Mouse (Mus musculus) liver, embryonic 14.5 days (tissue): ENCODE results near the gene Hipk4. TPM values are rescaled to one million over a fixed set of nuclear protein-coding genes. Genes with fewer than 3 reads are reported as not detected.

Experiments
- ATAC-seq: fragments of 200-750 bp; cut with Nextera tagmentation; 2 replicates; pipeline ENCODE4 v1.8.0; 2017; ENCODE audit warnings: moderate number of reproducible peaks, mild to moderate bottlenecking, moderate library complexity; ENCODE audit not compliant: insufficient read depth
- DNase-seq, 3 experiments: peaks; one replicate each; pipeline ENCODE4 v3.0.0-alpha.2; 2012 to 2013; ENCODE audit warnings: low read depth in 3 of 3, low spot score in 3 of 3
- H3K27ac ChIP-seq: fragments of 300-500 bp; sonication (generic); 2 replicates; pipeline ENCODE4 v1.5.1; 2014; ENCODE audit warnings: moderate library complexity, mild to moderate bottlenecking, control low read depth, inconsistent platforms
- H3K27me3 ChIP-seq: fragments of 300-500 bp; sonication (generic); 2 replicates; pipeline ENCODE4 v1.6.1; 2014; ENCODE audit warnings: mild to moderate bottlenecking, low read length, moderate library complexity; ENCODE audit not compliant: control insufficient read depth, insufficient read depth
- H3K36me3 ChIP-seq: fragments of 300-500 bp; sonication (generic); replicated peaks from 2 replicates; pipeline ENCODE4 v1.6.1; 2014; ENCODE audit warnings: low read depth; ENCODE audit not compliant: control insufficient read depth, insufficient read depth
- H3K4me1 ChIP-seq, 2 experiments: fragments of 200-500 bp in 1 of 2; fragments of 300-500 bp in 1 of 2; sonication (generic) in 1 of 2; replicated peaks; 2 replicates each; pipeline ENCODE4 v1.6.1; 2012 to 2014; ENCODE audit warnings: antibody characterized with exemption in 1 of 2, inconsistent platforms in 1 of 2, low read length in 1 of 2; ENCODE audit not compliant: control insufficient read depth in 2 of 2, insufficient read depth in 2 of 2
- H3K4me2 ChIP-seq: fragments of 300-500 bp; sonication (generic); 2 replicates; pipeline ENCODE4 v1.6.1; 2014; ENCODE audit warnings: low read depth, mild to moderate bottlenecking, control low read depth, moderate library complexity
- H3K4me3 ChIP-seq, 2 experiments: fragments of 200-500 bp in 1 of 2; fragments of 300-500 bp in 1 of 2; sonication (generic) in 1 of 2; 2 replicates each; pipeline ENCODE4 v1.5.1; 2012 to 2014; ENCODE audit warnings: low read depth in 2 of 2, low read length in 2 of 2, mild to moderate bottlenecking in 2 of 2, control low read depth in 1 of 2, inconsistent platforms in 1 of 2, moderate library complexity in 1 of 2; ENCODE audit not compliant: insufficient read depth in 1 of 2
- H3K9ac ChIP-seq: fragments of 300-500 bp; sonication (generic); replicated peaks from 2 replicates; pipeline ENCODE4 v1.6.1; 2014; ENCODE audit warnings: mild to moderate bottlenecking, control low read depth, moderate library complexity
- H3K9me3 ChIP-seq: fragments of 300-500 bp; sonication (generic); 2 replicates; pipeline ENCODE4 v1.6.1; 2016; ENCODE audit warnings: low read length, mixed read lengths; ENCODE audit not compliant: control insufficient read depth
- CTCF ChIP-seq: IDR thresholded peaks from 2 replicates; pipeline ENCODE4 v1.5.1; 2016; ENCODE audit warnings: antibody characterized with exemption, low read depth, control low read depth
- EP300 ChIP-seq: IDR thresholded peaks from 2 replicates; pipeline ENCODE4 v1.6.1; 2016; ENCODE audit warnings: antibody characterized with exemption, low read depth
- WGBS: fragments of 180-500 bp; shearing (Covaris S2); extraction: QIAGEN DNeasy Blood & Tissue Kit; methylation state at CpG from one replicate; pipeline ENCODE4 v1.1.7; 2014; ENCODE audit not compliant: insufficient replicate concordance; 5-methylcytosine and 5-hydroxymethylcytosine counted together
- polyA plus RNA-seq, 2 experiments: library from polyadenylated mRNA; depleted of rRNA in 1 of 2; stranded (reverse) in 1 of 2; unstranded in 1 of 2; fragments of >200 nt; fragmentation: Nextera tagmentation in 1 of 2; extraction: Ambion mirVana in 1 of 2; gene quantifications; 2 replicates each; pipeline versions ENCODE4 v1.2.1 to v1.2.3; 2012 to 2014

The Hipk4 gene
- polyA plus RNA-seq (2012; rRNA removed) (0.49 and 0.50 TPM in 2 replicates), polyA plus RNA-seq (2014; fragmentation: Nextera tagmentation; extraction: Ambion mirVana) (0.06 TPM in 1 of 2 replicates, not detected in the other)

- Histone ChIP-seq H3K4me1 (peaks cover 15 to 16% of the 10 kb centered on the region in 2 experiments), H3K9ac (no peak within 1 kb of the TSS), H3K9me3 (no peaks in the 10 kb centered on the region), H3K4me2 (no peak within 1 kb of the TSS), H3K27me3 (no peaks in the 10 kb centered on the region), H3K27ac (no peak within 1 kb of the TSS), H3K36me3 (no peaks in the 10 kb centered on the region), H3K4me3 (no peak within 1 kb of the TSS)
- 63% methylated on average over 5 of the region's 5 CpGs for WGBS
- TF ChIP-seq EP300 (no peak), CTCF (no peak)
- ATAC-seq (no peak), DNase-seq (no peak)
Measured at GRCm38 (mm10) chr7:27522967-27523366, at the start of gene Hipk4. Gene Hipk4, plus strand, starts transcription at chr7:27523267.

- Histone ChIP-seq H3K4me3 (peak overlapping the region; percentile 67 to 87), H3K4me1 (peaks cover 19 to 29% of the 10 kb centered on the region in 2 experiments), H3K27me3 (no peaks in the 10 kb centered on the region), H3K36me3 (peaks cover 18% of the 10 kb centered on the region), H3K9ac (peak overlapping the region; percentile 70), H3K27ac (peak overlapping the region; percentile 93), H3K4me2 (peak overlapping the region; percentile 74), H3K9me3 (no peaks in the 10 kb centered on the region)
- under 1% methylated on average over 34 of the region's 34 CpGs for WGBS
- no peak for DNase-seq
- ATAC-seq, result no peak
- TF ChIP-seq EP300 (no peak), CTCF (no peak)
Measured at GRCm38 (mm10) chr7:27473835-27474489, 49.1 kb upstream of the Hipk4 start.

- no peaks in the 10 kb centered on the region for H3K9me3 ChIP-seq
- H3K27me3 ChIP-seq, result no peaks in the 10 kb centered on the region
- peaks cover 18% of the 10 kb centered on the region for H3K36me3 ChIP-seq
- H3K4me2 ChIP-seq, result peak overlapping the region; percentile 74
- TF ChIP-seq CTCF (peak; percentile 84), EP300 (peak; percentile 59)
- H3K4me3 ChIP-seq, result peak overlapping the region; percentile 67 to 87
- WGBS, result under 1% methylated on average over 23 of the region's 23 CpGs
- peak overlapping the region; percentile 93 for H3K27ac ChIP-seq
- H3K4me1 ChIP-seq, result peaks cover 22 to 34% of the 10 kb centered on the region in 2 experiments
- ATAC-seq (peak; percentile 85), DNase-seq (peak; percentile 99 to 100 (median 99))
- H3K9ac ChIP-seq, result peak overlapping the region; percentile 76
Measured at GRCm38 (mm10) chr7:27474490-27474954, 48.5 kb upstream of the Hipk4 start.

GRCm38 (mm10) chr7:27475596-27475995 is 47.5 kb upstream of the Hipk4 start:
- Histone ChIP-seq H3K9ac (peak overlapping the region; percentile 76), H3K27ac (peak overlapping the region; percentile 76; the same call in 1 of the 2 replicates), H3K4me2 (peak overlapping the region; percentile 74), H3K4me3 (peak overlapping the region; percentile 34 to 67), H3K36me3 (peaks cover 18% of the 10 kb centered on the region), H3K9me3 (no peaks in the 10 kb centered on the region), H3K27me3 (no peaks in the 10 kb centered on the region), H3K4me1 (peaks cover 27 to 43% of the 10 kb centered on the region in 2 experiments)
- TF ChIP-seq CTCF (no peak), EP300 (no peak)
- DNase-seq, result no peak
- WGBS, result 82% methylated on average over 2 of the region's 2 CpGs
- no peak for ATAC-seq

GRCm38 (mm10) chr7:27476098-27476635 is 46.9 kb upstream of the Hipk4 start:
- H3K4me1 ChIP-seq, result peaks cover 33 to 48% of the 10 kb centered on the region in 2 experiments

More at GRCm38 (mm10) chr7:27476098-27476635, 46.9 kb upstream of the Hipk4 start:
- DNase-seq (no peak), ATAC-seq (no peak)
- Histone ChIP-seq H3K27me3 (no peaks in the 10 kb centered on the region), H3K9me3 (no peaks in the 10 kb centered on the region), H3K4me2 (peak overlapping the region; percentile 74), H3K27ac (no peak overlapping the region), H3K4me3 (no peak overlapping the region), H3K9ac (no peak overlapping the region), H3K36me3 (peaks cover 18% of the 10 kb centered on the region)
- TF ChIP-seq CTCF (no peak), EP300 (no peak)
- WGBS, result 90% methylated on average over 14 of the region's 14 CpGs
